Mouse (Mus musculus): ENCODE data around the gene Faap100. TPM values are rescaled to one million over a fixed set of nuclear protein-coding genes. Genes with fewer than 3 reads are reported as not detected.

The Faap100 gene
- 55.9 and 70.0 TPM in 2 replicates for polyA plus RNA-seq (2015; fragmentation: Nextera tagmentation; extraction: Ambion mirVana)

GRCm38 (mm10) chr11:120378611-120379540, at the start of gene Faap100:
Gene Faap100, minus strand, starts transcription at chr11:120378764.

GRCm38 (mm10) chr11:120361295-120361694, 17.3 kb downstream of the Faap100 start, which contains the start of gene Fscn2:
Gene Fscn2, plus strand, starts transcription at chr11:120361534.

GRCm38 (mm10) chr11:120347791-120348683, 30.5 kb downstream of the Faap100 start, which contains the start of gene Actg1:
Gene Actg1, minus strand, starts transcription at chr11:120348542.

Small RNAs within 50 kb of the gene (microRNA-seq; reads per million reads assigned to microRNA genes)
- gene Gm23419 = not detected
- gene Mir6935 = 0.87 reads per million

Other genes with a start within 250 kb of the Faap100 start
- 76.3 and 87.9 TPM in 2 replicates for gene Slc38a10, start 227.4 kb downstream of the Faap100 start, polyA plus RNA-seq (2015; fragmentation: Nextera tagmentation; extraction: Ambion mirVana)
- gene Bahcc1, start 145.8 kb downstream of the Faap100 start, polyA plus RNA-seq (2015; fragmentation: Nextera tagmentation; extraction: Ambion mirVana) = 8.4 and 8.5 TPM in 2 replicates
- gene Actg1, start 30.2 kb downstream of the Faap100 start, polyA plus RNA-seq (2015; fragmentation: Nextera tagmentation; extraction: Ambion mirVana) = 3,213 and 3,438 TPM in 2 replicates
- gene Fscn2, start 17.2 kb downstream of the Faap100 start, polyA plus RNA-seq (2015; fragmentation: Nextera tagmentation; extraction: Ambion mirVana) = 1.2 and 1.4 TPM in 2 replicates
- 25.7 and 27.7 TPM in 2 replicates for gene Nploc4, start 58.9 kb upstream of the Faap100 start, polyA plus RNA-seq (2015; fragmentation: Nextera tagmentation; extraction: Ambion mirVana)
- gene Tspan10, start 63.9 kb upstream of the Faap100 start, polyA plus RNA-seq (2015; fragmentation: Nextera tagmentation; extraction: Ambion mirVana) = not detected in 2 replicates
- gene Pde6g, start 74.7 kb upstream of the Faap100 start, polyA plus RNA-seq (2015; fragmentation: Nextera tagmentation; extraction: Ambion mirVana) = 0.15 TPM in 1 of 2 replicates, not detected in the other
- 15.1 and 15.8 TPM in 2 replicates for gene Oxld1, start 79.3 kb upstream of the Faap100 start, polyA plus RNA-seq (2015; fragmentation: Nextera tagmentation; extraction: Ambion mirVana)
- gene Ccdc137, start 79.4 kb upstream of the Faap100 start, polyA plus RNA-seq (2015; fragmentation: Nextera tagmentation; extraction: Ambion mirVana) = 16.5 and 23.4 TPM in 2 replicates
- gene Arl16, start 88.8 kb upstream of the Faap100 start, polyA plus RNA-seq (2015; fragmentation: Nextera tagmentation; extraction: Ambion mirVana) = 86.7 and 89.4 TPM in 2 replicates
- gene Mrpl12, start 105.8 kb upstream of the Faap100 start, polyA plus RNA-seq (2015; fragmentation: Nextera tagmentation; extraction: Ambion mirVana) = 156 and 163 TPM in 2 replicates
- 29.1 and 32.5 TPM in 2 replicates for gene Slc25a10, start 113.1 kb upstream of the Faap100 start, polyA plus RNA-seq (2015; fragmentation: Nextera tagmentation; extraction: Ambion mirVana)
- 0.29 and 0.30 TPM in 2 replicates for gene Gcgr, start 151.9 kb upstream of the Faap100 start, polyA plus RNA-seq (2015; fragmentation: Nextera tagmentation; extraction: Ambion mirVana)
- gene Mcrip1, start 171.0 kb upstream of the Faap100 start, polyA plus RNA-seq (2015; fragmentation: Nextera tagmentation; extraction: Ambion mirVana) = 238 and 259 TPM in 2 replicates
- not detected in 2 replicates for gene Ppp1r27, start 172.4 kb upstream of the Faap100 start, polyA plus RNA-seq (2015; fragmentation: Nextera tagmentation; extraction: Ambion mirVana)
- gene P4hb, start 194.5 kb upstream of the Faap100 start, polyA plus RNA-seq (2015; fragmentation: Nextera tagmentation; extraction: Ambion mirVana) = 213 and 228 TPM in 2 replicates
- gene Arhgdia, start 202.9 kb upstream of the Faap100 start, polyA plus RNA-seq (2015; fragmentation: Nextera tagmentation; extraction: Ambion mirVana) = 444 and 484 TPM in 2 replicates
- gene Alyref, start 219.6 kb upstream of the Faap100 start, polyA plus RNA-seq (2015; fragmentation: Nextera tagmentation; extraction: Ambion mirVana) = 163 and 172 TPM in 2 replicates
- gene Anapc11, start 219.7 kb upstream of the Faap100 start, polyA plus RNA-seq (2015; fragmentation: Nextera tagmentation; extraction: Ambion mirVana) = 220 and 225 TPM in 2 replicates
- 1.8 and 3.2 TPM in 2 replicates for gene Npb, start 229.7 kb upstream of the Faap100 start, polyA plus RNA-seq (2015; fragmentation: Nextera tagmentation; extraction: Ambion mirVana)
- gene Pcyt2, start 239.2 kb upstream of the Faap100 start, polyA plus RNA-seq (2015; fragmentation: Nextera tagmentation; extraction: Ambion mirVana) = 162 and 185 TPM in 2 replicates
- 42.3 and 44.0 TPM in 2 replicates for gene Sirt7, start 246.5 kb upstream of the Faap100 start, polyA plus RNA-seq (2015; fragmentation: Nextera tagmentation; extraction: Ambion mirVana)

Measured in neural tube, postnatal 0 days (tissue).